Mouse (Mus musculus) intestine, embryonic 15.5 days (tissue): ENCODE data around the gene Rnf145. TPM values are rescaled to one million over a fixed set of nuclear protein-coding genes. Genes with fewer than 3 reads are reported as not detected.
A peak's percentile ranks its signal among the peaks of the same experiment; 100 is the strongest.

Experiments
- ATAC-seq: fragments of 200-750 bp; cut with Nextera tagmentation; 2 replicates; pipeline ENCODE4 v1.8.0; 2017; ENCODE audit warnings: moderate TSS enrichment, moderate library complexity
- H3K27ac ChIP-seq: fragments of 300-500 bp; sonication (generic); 2 replicates; pipeline ENCODE4 v1.5.1; 2015; ENCODE audit warnings: mild to moderate bottlenecking, inconsistent platforms
- H3K27me3 ChIP-seq: fragments of 300-500 bp; sonication (generic); replicated peaks from 2 replicates; pipeline ENCODE4 v1.6.1; 2015; ENCODE audit warnings: inconsistent platforms
- H3K36me3 ChIP-seq: fragments of 300-500 bp; sonication (generic); 2 replicates; pipeline ENCODE4 v1.6.1; 2015; ENCODE audit warnings: inconsistent platforms
- H3K4me1 ChIP-seq: fragments of 300-500 bp; sonication (generic); replicated peaks from 2 replicates; pipeline ENCODE4 v1.6.1; 2015; ENCODE audit warnings: inconsistent platforms
- H3K4me2 ChIP-seq: fragments of 300-500 bp; sonication (generic); replicated peaks from 2 replicates; pipeline ENCODE4 v1.6.1; 2015; ENCODE audit warnings: mild to moderate bottlenecking, inconsistent platforms
- H3K4me3 ChIP-seq: fragments of 300-500 bp; sonication (generic); replicated peaks from 2 replicates; pipeline ENCODE4 v1.5.1; 2015; ENCODE audit warnings: inconsistent platforms
- H3K9ac ChIP-seq: fragments of 300-500 bp; sonication (generic); 2 replicates; pipeline ENCODE4 v1.6.1; 2015; ENCODE audit warnings: inconsistent platforms
- H3K9me3 ChIP-seq: fragments of 300-500 bp; sonication (generic); 2 replicates; pipeline ENCODE4 v1.6.1; 2016; ENCODE audit warnings: inconsistent platforms
- WGBS: fragments of 180-500 bp; shearing (Covaris S2); methylation state at CpG from one replicate; pipeline ENCODE4 v1.1.7; 2015; 5-methylcytosine and 5-hydroxymethylcytosine counted together
- polyA plus RNA-seq: library from polyadenylated mRNA; unstranded; fragments of >200 nt; fragmentation: Nextera tagmentation; extraction: Ambion mirVana; gene quantifications from 2 replicates; pipeline ENCODE4 v1.2.1, GENCODE M21; 2015

The Rnf145 gene
- polyA plus RNA-seq, 1 experiment from 2014 or later, result 54.8 TPM

GRCm38 (mm10) chr11:44494643-44495323 lies 24.0 kb upstream of the Rnf145 start:
- WGBS, result 82% methylated on average over 5 of the region's 5 CpGs
- Histone ChIP-seq H3K36me3 (no peaks in the 10 kb centered on the region), H3K9ac (no peak overlapping the region), H3K4me1 (peaks cover 3% of the 10 kb centered on the region; the same call in 1 of the 2 replicates), H3K27me3 (no peaks in the 10 kb centered on the region), H3K9me3 (no peaks in the 10 kb centered on the region), H3K4me3 (no peak overlapping the region), H3K4me2 (no peak overlapping the region), H3K27ac (no peak overlapping the region)
- no peak for ATAC-seq

GRCm38 (mm10) chr11:44496217-44496616 lies 22.5 kb upstream of the Rnf145 start:
- H3K4me1 ChIP-seq, result peaks cover 3% of the 10 kb centered on the region; the same call in 1 of the 2 replicates
- WGBS, result 43% methylated on average over 3 of the region's 3 CpGs
- no peaks in the 10 kb centered on the region for H3K36me3 ChIP-seq
- H3K27ac ChIP-seq, result no peak overlapping the region
- no peak overlapping the region for H3K9ac ChIP-seq
- no peak overlapping the region for H3K4me2 ChIP-seq
- no peaks in the 10 kb centered on the region for H3K9me3 ChIP-seq
- no peak overlapping the region for H3K4me3 ChIP-seq
- ATAC-seq, result peak; percentile 74
- no peaks in the 10 kb centered on the region for H3K27me3 ChIP-seq

- whole genome bisulfite sequencing, result 50% methylated on average over 13 of the region's 13 CpGs
- Histone ChIP-seq H3K4me2 (no peak overlapping the region), H3K9me3 (no peaks in the 10 kb centered on the region), H3K9ac (no peak overlapping the region), H3K27ac (no peak overlapping the region), H3K4me3 (no peak overlapping the region), H3K27me3 (no peaks in the 10 kb centered on the region), H3K4me1 (peaks cover 3% of the 10 kb centered on the region; the same call in 1 of the 2 replicates), H3K36me3 (no peaks in the 10 kb centered on the region)
- ATAC-seq, result no peak
Measured at GRCm38 (mm10) chr11:44498412-44499272, 20.1 kb upstream of the Rnf145 start.

GRCm38 (mm10) chr11:44500966-44501365 lies 17.8 kb upstream of the Rnf145 start:
- H3K4me3 ChIP-seq, result no peak overlapping the region
- no peak overlapping the region for H3K4me2 ChIP-seq
- H3K27ac ChIP-seq, result no peak overlapping the region
- H3K27me3 ChIP-seq, result no peaks in the 10 kb centered on the region
- no peaks in the 10 kb centered on the region for H3K9me3 ChIP-seq
- H3K36me3 ChIP-seq, result no peaks in the 10 kb centered on the region
- WGBS, result 71% methylated on average over 7 of the region's 7 CpGs
- peaks cover 3% of the 10 kb centered on the region; the same call in 1 of the 2 replicates for H3K4me1 ChIP-seq
- H3K9ac ChIP-seq, result no peak overlapping the region
- ATAC-seq, result no peak

GRCm38 (mm10) chr11:44501477-44501876 lies 17.3 kb upstream of the Rnf145 start:
- no peak overlapping the region for H3K4me2 ChIP-seq
- H3K4me3 ChIP-seq, result no peak overlapping the region
- WGBS, result 92% methylated on average over 2 of the region's 2 CpGs
- no peak for ATAC-seq
- H3K9ac ChIP-seq, result no peak overlapping the region
- no peak overlapping the region for H3K27ac ChIP-seq
- H3K9me3 ChIP-seq, result no peaks in the 10 kb centered on the region
- H3K4me1 ChIP-seq, result no peaks in the 10 kb centered on the region
- no peaks in the 10 kb centered on the region for H3K36me3 ChIP-seq
- no peaks in the 10 kb centered on the region for H3K27me3 ChIP-seq

- Histone ChIP-seq H3K27ac (no peak overlapping the region), H3K9ac (no peak overlapping the region), H3K9me3 (no peaks in the 10 kb centered on the region), H3K36me3 (no peaks in the 10 kb centered on the region), H3K4me2 (no peak overlapping the region), H3K4me1 (no peaks in the 10 kb centered on the region), H3K27me3 (no peaks in the 10 kb centered on the region), H3K4me3 (no peak overlapping the region)
- WGBS, result 55% methylated on average over 5 of the region's 5 CpGs
- ATAC-seq, result no peak
Measured at GRCm38 (mm10) chr11:44502931-44503330, 15.8 kb upstream of the Rnf145 start.

- Histone ChIP-seq H3K27me3 (no peaks in the 10 kb centered on the region), H3K4me3 (no peak overlapping the region), H3K36me3 (no peaks in the 10 kb centered on the region), H3K9me3 (no peaks in the 10 kb centered on the region), H3K4me2 (no peak overlapping the region), H3K27ac (no peak overlapping the region), H3K9ac (no peak overlapping the region), H3K4me1 (no peaks in the 10 kb centered on the region)
- 83% methylated on average over 7 of the region's 7 CpGs for WGBS
- no peak for ATAC-seq
Measured at GRCm38 (mm10) chr11:44504146-44504545, 14.6 kb upstream of the Rnf145 start.

GRCm38 (mm10) chr11:44504761-44505160 lies 14.0 kb upstream of the Rnf145 start:
- H3K27ac ChIP-seq, result no peak overlapping the region
- no peak for ATAC-seq
- no peak overlapping the region for H3K4me3 ChIP-seq
- H3K9ac ChIP-seq, result no peak overlapping the region
- H3K36me3 ChIP-seq, result no peaks in the 10 kb centered on the region
- H3K4me1 ChIP-seq, result no peaks in the 10 kb centered on the region
- no peak overlapping the region for H3K4me2 ChIP-seq
- 87% methylated on average over 3 of the region's 3 CpGs for WGBS
- H3K27me3 ChIP-seq, result no peaks in the 10 kb centered on the region
- no peaks in the 10 kb centered on the region for H3K9me3 ChIP-seq

GRCm38 (mm10) chr11:44508876-44509275 lies 9.9 kb upstream of the Rnf145 start:
- Histone ChIP-seq H3K27me3 (no peaks in the 10 kb centered on the region), H3K36me3 (no peaks in the 10 kb centered on the region), H3K9ac (no peak overlapping the region), H3K4me3 (no peak overlapping the region), H3K4me2 (no peak overlapping the region), H3K4me1 (0 out of 2 replicates have a peak, but pooled peaks cover 3% of the 10 kb centered on the region), H3K9me3 (no peaks in the 10 kb centered on the region), H3K27ac (no peak overlapping the region)
- peak; percentile 54; the same call in 1 of the 2 replicates for ATAC-seq
- 62% methylated on average over 4 of the region's 4 CpGs for WGBS

GRCm38 (mm10) chr11:44509906-44510305 lies 8.9 kb upstream of the Rnf145 start:
- no peak overlapping the region for H3K9ac ChIP-seq
- H3K4me3 ChIP-seq, result no peak overlapping the region
- H3K4me1 ChIP-seq, result 0 out of 2 replicates have a peak, but pooled peaks cover 3% of the 10 kb centered on the region
- ATAC-seq, result no peak
- no peaks in the 10 kb centered on the region for H3K9me3 ChIP-seq
- no peak overlapping the region for H3K27ac ChIP-seq
- WGBS, result 83% methylated on average over 2 of the region's 2 CpGs
- no peak overlapping the region for H3K4me2 ChIP-seq
- H3K27me3 ChIP-seq, result no peaks in the 10 kb centered on the region
- no peaks in the 10 kb centered on the region for H3K36me3 ChIP-seq

- Histone ChIP-seq H3K27ac (no peak overlapping the region), H3K4me3 (no peak overlapping the region), H3K9ac (no peak overlapping the region), H3K9me3 (no peaks in the 10 kb centered on the region), H3K4me2 (no peak overlapping the region), H3K36me3 (no peaks in the 10 kb centered on the region), H3K4me1 (0 out of 2 replicates have a peak, but pooled peaks cover 3% of the 10 kb centered on the region), H3K27me3 (no peaks in the 10 kb centered on the region)
- WGBS, result 87% methylated on average over 7 of the region's 7 CpGs
- ATAC-seq, result no peak
Measured at GRCm38 (mm10) chr11:44510371-44510770, 8.4 kb upstream of the Rnf145 start.
